Mouse (Mus musculus): ENCODE measurements at regions not wholly inside any gene's neighbourhood (a gene's known extent, or its start where the extent isn't known, plus 50 kb on each side); places are given as distances from the start of the nearest gene placed in this dataset.

- no peak for DNase-seq (ENCODE audit: low read depth in 3 of 3, low spot score in 3 of 3)
- Histone ChIP-seq H3K4me2 (ENCODE audit: low read depth) (no peak overlapping the region), H3K9me3 (ENCODE audit: control insufficient read depth, low read length) (no peaks in the 10 kb centered on the region), H3K9ac (replicated peaks) (no peak overlapping the region), H3K4me3 (ENCODE audit: insufficient read depth in 1 of 2, low read depth in 2 of 2, low read length in 2 of 2) (no peak overlapping the region), H3K27ac (no peak overlapping the region), H3K27me3 (ENCODE audit: control insufficient read depth, insufficient read depth, low read length) (no peaks in the 10 kb centered on the region), H3K4me1 (replicated peaks; ENCODE audit: control insufficient read depth in 2 of 2, insufficient read depth in 2 of 2, low read length in 1 of 2) (no peaks in the 10 kb centered on the region), H3K36me3 (replicated peaks; ENCODE audit: control insufficient read depth, insufficient read depth, low read depth) (no peaks in the 10 kb centered on the region)
- peak; percentile 30; the same call in 1 of the 2 replicates for TF ChIP-seq CTCF (IDR thresholded peaks at IDR 0.05; ENCODE audit: low read depth)
- no peak for TF ChIP-seq EP300 (IDR thresholded peaks at IDR 0.05; ENCODE audit: low read depth)
- ATAC-seq (ENCODE audit: insufficient read depth) = no peak
- 52% methylated on average over 1 of the region's 1 CpGs for WGBS (ENCODE audit: insufficient replicate concordance)
These were observed 377.6 kb upstream of the Tbx3 start for GRCm38 (mm10) chr5:119292889-119293288.

DNA sequence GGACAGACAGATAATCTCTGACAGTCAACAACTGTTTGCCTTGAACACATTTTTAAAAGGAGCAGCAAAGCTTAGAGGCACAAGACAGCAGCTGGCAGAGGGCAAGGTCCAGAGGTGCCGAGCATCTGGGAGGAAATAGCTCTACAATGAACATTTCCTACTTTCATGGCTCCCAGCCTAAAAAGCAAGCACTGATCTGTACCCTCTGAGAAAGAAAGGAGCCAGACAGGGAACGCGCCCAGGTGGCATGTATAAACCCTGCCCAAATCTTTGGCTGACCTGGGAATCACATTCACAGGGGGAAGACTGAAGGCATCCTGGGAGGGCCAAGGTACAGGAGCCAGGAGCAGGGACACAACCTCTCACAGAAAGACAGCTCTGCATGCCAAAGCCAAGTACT lies 371.2 kb upstream of the Tbx3 start:
- ATAC-seq (ENCODE audit: insufficient read depth) = no peak
- H3K4me1 ChIP-seq (replicated peaks; ENCODE audit: control insufficient read depth in 2 of 2, insufficient read depth in 2 of 2, low read length in 1 of 2) = no peaks in the 10 kb centered on the region; a peak in 1 of 4 replicates
- no peaks in the 10 kb centered on the region for H3K9me3 ChIP-seq (ENCODE audit: control insufficient read depth, low read length)
- WGBS (ENCODE audit: insufficient replicate concordance) = 54% methylated on average over 3 of the region's 3 CpGs
- TF ChIP-seq EP300 (IDR thresholded peaks at IDR 0.05; ENCODE audit: low read depth) = no peak
- TF ChIP-seq CTCF (IDR thresholded peaks at IDR 0.05; ENCODE audit: low read depth) = no peak
- no peaks in the 10 kb centered on the region for H3K36me3 ChIP-seq (replicated peaks; ENCODE audit: control insufficient read depth, insufficient read depth, low read depth)
- H3K27me3 ChIP-seq (ENCODE audit: control insufficient read depth, insufficient read depth, low read length) = no peaks in the 10 kb centered on the region
- no peak overlapping the region for H3K4me3 ChIP-seq (ENCODE audit: insufficient read depth in 1 of 2, low read depth in 2 of 2, low read length in 2 of 2)
- no peak for DNase-seq (ENCODE audit: low read depth in 3 of 3, low spot score in 3 of 3)
- no peak overlapping the region for H3K9ac ChIP-seq (replicated peaks)
- no peak overlapping the region for H3K27ac ChIP-seq
- no peak overlapping the region for H3K4me2 ChIP-seq (ENCODE audit: low read depth)

DNA sequence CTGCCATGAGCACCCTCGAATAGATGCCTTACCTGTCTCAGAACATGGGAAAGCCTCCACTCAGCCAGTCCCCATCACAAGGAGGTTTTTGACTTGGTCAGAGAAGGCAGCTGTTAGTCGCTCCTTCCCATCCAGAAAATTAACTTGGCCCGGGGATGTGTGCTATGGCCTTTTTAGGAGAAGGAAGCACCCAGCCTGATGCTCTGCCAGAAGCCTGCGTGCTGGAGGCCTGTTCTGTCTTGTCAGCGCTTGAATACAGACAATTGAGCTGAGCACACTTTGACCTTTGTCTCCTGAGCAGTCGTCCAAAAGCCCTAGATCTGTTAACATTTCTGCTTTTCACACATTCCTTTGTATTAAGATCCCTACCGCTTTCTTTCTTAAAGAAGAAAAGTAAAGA lies 370.4 kb upstream of the Tbx3 start:
- WGBS (ENCODE audit: insufficient replicate concordance) = 50% methylated on average over 7 of the region's 7 CpGs
- Histone ChIP-seq H3K4me1 (replicated peaks; ENCODE audit: control insufficient read depth in 2 of 2, insufficient read depth in 2 of 2, low read length in 1 of 2) (no peaks in the 10 kb centered on the region; a peak in 1 of 4 replicates), H3K9me3 (ENCODE audit: control insufficient read depth, low read length) (no peaks in the 10 kb centered on the region), H3K27ac (no peak overlapping the region), H3K36me3 (replicated peaks; ENCODE audit: control insufficient read depth, insufficient read depth, low read depth) (no peaks in the 10 kb centered on the region), H3K4me2 (ENCODE audit: low read depth) (no peak overlapping the region), H3K4me3 (ENCODE audit: insufficient read depth in 1 of 2, low read depth in 2 of 2, low read length in 2 of 2) (no peak overlapping the region), H3K9ac (replicated peaks) (no peak overlapping the region), H3K27me3 (ENCODE audit: control insufficient read depth, insufficient read depth, low read length) (no peaks in the 10 kb centered on the region)
- DNase-seq (ENCODE audit: low read depth in 3 of 3, low spot score in 3 of 3) (no peak), ATAC-seq (ENCODE audit: insufficient read depth) (no peak)
- TF ChIP-seq CTCF (IDR thresholded peaks at IDR 0.05; ENCODE audit: low read depth) (no peak), EP300 (IDR thresholded peaks at IDR 0.05; ENCODE audit: low read depth) (no peak)

GRCm38 (mm10) chr5:119301539-119301938 lies 368.9 kb upstream of the Tbx3 start:
- Histone ChIP-seq H3K4me2 (ENCODE audit: low read depth) (no peak overlapping the region), H3K9ac (replicated peaks) (no peak overlapping the region), H3K4me3 (ENCODE audit: insufficient read depth in 1 of 2, low read depth in 2 of 2, low read length in 2 of 2) (no peak overlapping the region), H3K27me3 (ENCODE audit: control insufficient read depth, insufficient read depth, low read length) (no peaks in the 10 kb centered on the region), H3K9me3 (ENCODE audit: control insufficient read depth, low read length) (no peaks in the 10 kb centered on the region), H3K36me3 (replicated peaks; ENCODE audit: control insufficient read depth, insufficient read depth, low read depth) (no peaks in the 10 kb centered on the region), H3K4me1 (replicated peaks; ENCODE audit: control insufficient read depth in 2 of 2, insufficient read depth in 2 of 2, low read length in 1 of 2) (no peaks in the 10 kb centered on the region; a peak in 1 of 4 replicates), H3K27ac (no peak overlapping the region)
- WGBS (ENCODE audit: insufficient replicate concordance) = 39% methylated on average over 5 of the region's 5 CpGs
- DNase-seq (ENCODE audit: low read depth in 3 of 3, low spot score in 3 of 3) (no peak), ATAC-seq (ENCODE audit: insufficient read depth) (no peak)
- TF ChIP-seq CTCF (IDR thresholded peaks at IDR 0.05; ENCODE audit: low read depth) (no peak), EP300 (IDR thresholded peaks at IDR 0.05; ENCODE audit: low read depth) (no peak)

GRCm38 (mm10) chr5:119304721-119305120 lies 365.7 kb upstream of the Tbx3 start:
- DNase-seq (ENCODE audit: low read depth in 3 of 3, low spot score in 3 of 3) (no peak), ATAC-seq (ENCODE audit: insufficient read depth) (no peak)
- TF ChIP-seq CTCF (IDR thresholded peaks at IDR 0.05; ENCODE audit: low read depth) (no peak), EP300 (IDR thresholded peaks at IDR 0.05; ENCODE audit: low read depth) (no peak)
- Histone ChIP-seq H3K36me3 (replicated peaks; ENCODE audit: control insufficient read depth, insufficient read depth, low read depth) (no peaks in the 10 kb centered on the region), H3K4me2 (ENCODE audit: low read depth) (no peak overlapping the region), H3K9ac (replicated peaks) (no peak overlapping the region), H3K4me1 (replicated peaks; ENCODE audit: control insufficient read depth in 2 of 2, insufficient read depth in 2 of 2, low read length in 1 of 2) (no peaks in the 10 kb centered on the region; a peak in 1 of 4 replicates), H3K4me3 (ENCODE audit: insufficient read depth in 1 of 2, low read depth in 2 of 2, low read length in 2 of 2) (no peak overlapping the region), H3K27ac (no peak overlapping the region), H3K9me3 (ENCODE audit: control insufficient read depth, low read length) (no peaks in the 10 kb centered on the region), H3K27me3 (ENCODE audit: control insufficient read depth, insufficient read depth, low read length) (no peaks in the 10 kb centered on the region)
- 13% methylated on average over 5 of the region's 5 CpGs for WGBS (ENCODE audit: insufficient replicate concordance)
